Mouse (Mus musculus): ENCODE data around the gene Ube2d1.

- TF ChIP-seq CTCF (IDR thresholded peaks at IDR 0.05; ENCODE audit: borderline replicate concordance, extremely low read depth, insufficient read depth, insufficient read length) (no peak), POLR2A (IDR thresholded peaks at IDR 0.05; ENCODE audit: borderline replicate concordance, extremely low read depth, insufficient read depth, insufficient read length, poor library complexity, severe bottlenecking) (no peak)
These were observed 35.8 kb downstream of the Ube2d1 start for GRCm38 (mm10) chr10:71249086-71249880.

All from brain, embryonic 14.5 days (tissue).